ENCODE assay signal across 15 mouse cellular contexts in the genomic region with DNA sequence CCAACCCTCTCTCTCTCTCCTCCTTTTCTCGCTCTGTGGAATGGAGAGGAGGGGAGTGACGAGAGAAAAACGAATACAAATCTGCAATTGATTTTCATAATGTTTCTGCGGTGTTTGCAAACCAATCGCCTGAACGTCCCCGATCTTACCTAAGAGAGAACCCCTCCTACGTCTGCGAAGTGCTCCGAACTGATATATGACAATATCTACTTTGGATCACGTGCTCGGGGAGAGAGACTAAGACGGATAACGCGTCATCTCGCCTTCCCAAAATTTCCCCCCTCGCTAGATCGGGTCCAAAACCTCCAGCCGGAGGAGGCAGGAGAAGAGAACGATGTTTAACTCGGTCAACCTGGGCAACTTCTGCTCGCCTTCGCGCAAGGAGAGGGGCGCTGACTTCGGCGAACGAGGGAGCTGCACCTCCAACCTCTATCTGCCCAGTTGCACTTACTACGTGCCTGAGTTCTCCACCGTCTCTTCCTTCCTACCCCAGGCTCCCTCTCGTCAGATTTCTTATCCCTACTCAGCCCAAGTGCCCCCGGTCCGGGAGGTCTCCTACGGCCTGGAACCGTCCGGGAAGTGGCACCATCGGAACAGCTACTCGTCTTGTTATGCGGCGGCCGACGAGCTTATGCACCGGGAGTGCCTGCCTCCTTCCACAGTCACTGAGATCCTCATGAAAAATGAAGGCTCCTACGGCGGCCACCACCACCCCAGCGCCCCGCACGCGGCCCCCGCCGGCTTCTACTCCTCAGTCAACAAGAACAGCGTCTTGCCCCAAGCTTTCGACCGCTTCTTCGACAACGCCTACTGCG. TPM values are rescaled to one million over a fixed set of nuclear protein-coding genes. Genes with fewer than 3 reads are reported as not detected.
DNase-seq lines count a peak whose midpoint lies in the region; ATAC-seq lines count a peak whose summit lies in the region.
"Had no signal": no experiment of that assay in that cellular context is flagged by ENCODE, and none has a peak within 500 bp of the region (broad histone marks: within the 10 kb centered on the region; RNA-seq: fewer than 3 reads in every experiment).

Gene Hoxc11, plus strand, starts transcription at position 236 of the 815 bp plus-strand sequence.

- peaks cover 100% of the 10 kb centered on the region for H3K27me3 ChIP-seq in forebrain, embryonic 10.5 days (ENCODE audit: poor library complexity, severe bottlenecking)
- H3K27me3 ChIP-seq in forebrain, embryonic 11.5 days (ENCODE audit: control insufficient read depth, insufficient read depth, low read length), result peaks cover 98% of the 10 kb centered on the region
- H3K27me3 ChIP-seq in midbrain, embryonic 11.5 days (ENCODE audit: control insufficient read depth, insufficient read depth, low read length), result peaks cover 98% of the 10 kb centered on the region
- H3K27me3 ChIP-seq in midbrain, embryonic 14.5 days (ENCODE audit: control insufficient read depth, insufficient read depth, low read length), result peaks cover 96% of the 10 kb centered on the region
- H3K27me3 ChIP-seq in limb, embryonic 13.5 days, result peaks cover 96% of the 10 kb centered on the region

- no peaks in the 10 kb centered on the region for H3K9me3 ChIP-seq in forebrain, embryonic 10.5 days
- no peaks in the 10 kb centered on the region for H3K9me3 ChIP-seq in forebrain, embryonic 11.5 days (ENCODE audit: control insufficient read depth, low read length)
- H3K9me3 ChIP-seq in midbrain, embryonic 11.5 days (ENCODE audit: control insufficient read depth, low read length), result no peaks in the 10 kb centered on the region
- H3K9me3 ChIP-seq in midbrain, embryonic 14.5 days (ENCODE audit: control insufficient read depth, low read length), result no peaks in the 10 kb centered on the region
- H3K9me3 ChIP-seq in limb, embryonic 13.5 days, result no peaks in the 10 kb centered on the region
- H3K9me3 ChIP-seq: megakaryocyte, embryonic 14.5 days had no signal

- no peaks in the 10 kb centered on the region for H3K36me3 ChIP-seq in forebrain, embryonic 10.5 days (replicated peaks)
- no peaks in the 10 kb centered on the region for H3K36me3 ChIP-seq in forebrain, embryonic 11.5 days (ENCODE audit: control insufficient read depth, insufficient read depth, low read length)
- no peaks in the 10 kb centered on the region for H3K36me3 ChIP-seq in midbrain, embryonic 11.5 days (ENCODE audit: control insufficient read depth, insufficient read depth, low read length)
- H3K36me3 ChIP-seq in midbrain, embryonic 14.5 days (ENCODE audit: control insufficient read depth, insufficient read depth, low read length), result no peaks in the 10 kb centered on the region
- no peaks in the 10 kb centered on the region for H3K36me3 ChIP-seq in limb, embryonic 13.5 days

- H3K4me3 ChIP-seq in forebrain, embryonic 10.5 days, result no peak within 1 kb of the TSS
- H3K4me3 ChIP-seq in forebrain, embryonic 11.5 days (ENCODE audit: low read depth, low read length), result no peak within 1 kb of the TSS
- no peak within 1 kb of the TSS for H3K4me3 ChIP-seq in midbrain, embryonic 11.5 days (ENCODE audit: low read depth, low read length)
- no peak within 1 kb of the TSS for H3K4me3 ChIP-seq in midbrain, embryonic 14.5 days (replicated peaks; ENCODE audit: low read depth, low read length)
- peak within 1 kb of the TSS; percentile 47 for H3K4me3 ChIP-seq in limb, embryonic 13.5 days
- H3K4me3 ChIP-seq: left cerebral cortex, adult 2 months; megakaryocyte, embryonic 14.5 days had no signal

- under 1% methylated on average over 57 of the region's 57 CpGs for WGBS in forebrain, embryonic 10.5 days
- WGBS in forebrain, embryonic 11.5 days, result under 1% methylated on average over 56 of the region's 57 CpGs
- under 1% methylated on average over 56 of the region's 57 CpGs for WGBS in midbrain, embryonic 11.5 days
- WGBS in midbrain, embryonic 14.5 days, result under 1% methylated on average over 57 of the region's 57 CpGs
- WGBS in limb, embryonic 13.5 days, result under 1% methylated on average over 57 of the region's 57 CpGs

- peaks cover 10% of the 10 kb centered on the region for H3K4me1 ChIP-seq in forebrain, embryonic 10.5 days
- no peaks in the 10 kb centered on the region for H3K4me1 ChIP-seq in forebrain, embryonic 11.5 days (replicated peaks; ENCODE audit: control insufficient read depth, insufficient read depth, low read length)
- H3K4me1 ChIP-seq in midbrain, embryonic 11.5 days (ENCODE audit: control insufficient read depth, insufficient read depth, low read length), result no peaks in the 10 kb centered on the region
- H3K4me1 ChIP-seq in midbrain, embryonic 14.5 days (ENCODE audit: control insufficient read depth, insufficient read depth, low read length), result no peaks in the 10 kb centered on the region
- peaks cover 43% of the 10 kb centered on the region for H3K4me1 ChIP-seq in limb, embryonic 13.5 days

- no peak within 1 kb of the TSS for H3K27ac ChIP-seq in forebrain, embryonic 10.5 days
- H3K27ac ChIP-seq in forebrain, embryonic 11.5 days (ENCODE audit: low read depth, low read length), result no peak within 1 kb of the TSS
- no peak within 1 kb of the TSS for H3K27ac ChIP-seq in midbrain, embryonic 11.5 days (ENCODE audit: low read depth, low read length)
- no peak within 1 kb of the TSS for H3K27ac ChIP-seq in midbrain, embryonic 14.5 days (replicated peaks; ENCODE audit: low read depth, low read length)
- H3K27ac ChIP-seq in limb, embryonic 13.5 days, result peak within 1 kb of the TSS; percentile 72; the same call in 1 of the 2 replicates
- H3K27ac ChIP-seq: left cerebral cortex, adult 2 months had no signal

- no peak within 1 kb of the TSS for H3K4me2 ChIP-seq in forebrain, embryonic 11.5 days (ENCODE audit: low read depth, low read length, severe bottlenecking)
- H3K4me2 ChIP-seq in midbrain, embryonic 11.5 days, result no peak within 1 kb of the TSS
- no peak within 1 kb of the TSS for H3K4me2 ChIP-seq in midbrain, embryonic 14.5 days (ENCODE audit: low read length)
- H3K4me2 ChIP-seq in limb, embryonic 13.5 days (replicated peaks), result peak within 1 kb of the TSS; percentile 61

- no peak within 1 kb of the TSS for H3K9ac ChIP-seq in forebrain, embryonic 11.5 days (ENCODE audit: low read length)
- no peak within 1 kb of the TSS for H3K9ac ChIP-seq in midbrain, embryonic 11.5 days (ENCODE audit: low read length)
- no peak within 1 kb of the TSS for H3K9ac ChIP-seq in midbrain, embryonic 14.5 days (replicated peaks; ENCODE audit: low read length)
- peak within 1 kb of the TSS; percentile 80 for H3K9ac ChIP-seq in limb, embryonic 13.5 days
- H3K9ac ChIP-seq: liver, postnatal 0 days had no signal

- no peak; the same call in 1 of the 2 replicates for ATAC-seq in forebrain, embryonic 11.5 days (replicated peaks; ENCODE audit: low FRiP score)
- ATAC-seq in midbrain, embryonic 11.5 days (ENCODE audit: low FRiP score), result no peak
- no peak for ATAC-seq in midbrain, embryonic 14.5 days (ENCODE audit: low FRiP score, low TSS enrichment)
- ATAC-seq in limb, embryonic 13.5 days (ENCODE audit: low FRiP score, low read depth), result no peak
- ATAC-seq: liver, postnatal 0 days had no signal

- peak; percentile 53 for DNase-seq in forebrain, embryonic 10.5 days (ENCODE audit: extremely low spot score, low spot score)
- DNase-seq in forebrain, embryonic 11.5 days (ENCODE audit: low spot score), result no peak
- peak; percentile 96 for DNase-seq in midbrain, embryonic 11.5 days (ENCODE audit: low spot score, missing footprints)
- DNase-seq in midbrain, embryonic 14.5 days, result no peak
- DNase-seq in skeletal muscle tissue, adult 2 months (ENCODE audit: low read depth, low spot score), result peak; percentile 45
- DNase-seq in right cerebral cortex, adult 18-20 months, result no peak
- no peak for DNase-seq in heart, adult 18-20 months
- DNase-seq: heart, postnatal 10 days; liver, postnatal 0 days; right cerebral cortex, postnatal 4 days; thymus, postnatal 4 days had no signal

RNA-seq across cellular contexts. Expression of gene Hoxc11, which starts in this region (rescaled TPM):
- polyA plus RNA-seq in forebrain, embryonic 10.5 days (2016; fragmentation: Nextera tagmentation; extraction: Ambion mirVana), result not detected in 2 replicates
- not detected in 2 replicates for polyA plus RNA-seq in forebrain, embryonic 11.5 days (2014; fragmentation: Nextera tagmentation; extraction: Ambion mirVana)
- not detected in 2 replicates for polyA plus RNA-seq in midbrain, embryonic 11.5 days (2014; fragmentation: Nextera tagmentation; extraction: Ambion mirVana)
- polyA plus RNA-seq in midbrain, embryonic 14.5 days (2014; fragmentation: Nextera tagmentation; extraction: Ambion mirVana), result not detected in 2 replicates
- polyA plus RNA-seq in limb, embryonic 13.5 days (2015; fragmentation: Nextera tagmentation; extraction: Ambion mirVana), result 2.1 and 2.6 TPM in 2 replicates
- total RNA-seq in heart, adult 18-20 months (2021), result not detected
- total RNA-seq: heart, postnatal 10 days; left cerebral cortex, adult 2 months had no signal
- polyA plus RNA-seq: liver, postnatal 0 days; stomach, embryonic 16.5 days had no signal

Comparison
In these comparisons a context has a peak if more than half of its experiments do, and no peak if none do; other contexts are left out.
1. Peak in DNase-seq in forebrain, embryonic 10.5 days; RNA of the gene not detected or under 1 TPM.
2. Peak in DNase-seq in midbrain, embryonic 11.5 days; RNA of the gene not detected or under 1 TPM.